Mouse (Mus musculus) heart, embryonic 12.5 days (tissue): ENCODE data around the gene S100a6. TPM values are rescaled to one million over a fixed set of nuclear protein-coding genes. Genes with fewer than 3 reads are reported as not detected.
A peak's percentile ranks its signal among the peaks of the same experiment; 100 is the strongest.

ENCODE experiments used
- ATAC-seq: fragments of 200-750 bp; cut with Nextera tagmentation; 2 replicates; pipeline ENCODE4 v1.8.0; 2017; ENCODE audit warnings: moderate TSS enrichment, moderate library complexity; ENCODE audit not compliant: insufficient number of reproducible peaks, low FRiP score
- H3K27ac ChIP-seq: fragments of 300-500 bp; sonication (generic); 2 replicates; pipeline ENCODE4 v1.5.1; 2016; ENCODE audit warnings: mild to moderate bottlenecking, moderate library complexity; ENCODE audit not compliant: poor library complexity, severe bottlenecking
- H3K27me3 ChIP-seq: fragments of 300-500 bp; sonication (generic); replicated peaks from 2 replicates; pipeline ENCODE4 v1.6.1; 2016; ENCODE audit warnings: mild to moderate bottlenecking, moderate library complexity
- H3K36me3 ChIP-seq: fragments of 300-500 bp; sonication (generic); 2 replicates; pipeline ENCODE4 v1.6.1; 2016; ENCODE audit warnings: mild to moderate bottlenecking, moderate library complexity
- H3K4me1 ChIP-seq: fragments of 300-500 bp; sonication (generic); replicated peaks from 2 replicates; pipeline ENCODE4 v1.6.1; 2016; ENCODE audit warnings: mild to moderate bottlenecking
- H3K4me2 ChIP-seq: fragments of 300-500 bp; sonication (generic); 2 replicates; pipeline ENCODE4 v1.6.1; 2016; ENCODE audit warnings: mild to moderate bottlenecking, moderate library complexity
- H3K4me3 ChIP-seq: fragments of 300-500 bp; sonication (generic); 2 replicates; pipeline ENCODE4 v1.5.1; 2016; ENCODE audit warnings: mild to moderate bottlenecking
- H3K9ac ChIP-seq: fragments of 300-500 bp; sonication (generic); 2 replicates; pipeline ENCODE4 v1.6.1; 2016; ENCODE audit warnings: mild to moderate bottlenecking, moderate library complexity
- H3K9me3 ChIP-seq: fragments of 300-500 bp; sonication (generic); replicated peaks from 2 replicates; pipeline ENCODE4 v1.6.1; 2016; ENCODE audit warnings: mild to moderate bottlenecking, moderate library complexity
- WGBS: fragments of 180-500 bp; shearing (Covaris S2); methylation state at CpG from one replicate; pipeline ENCODE4 v1.1.7; 2016; 5-methylcytosine and 5-hydroxymethylcytosine counted together
- polyA plus RNA-seq: library from polyadenylated mRNA; unstranded; fragments of >200 nt; fragmentation: Nextera tagmentation; extraction: Ambion mirVana; gene quantifications from 2 replicates; pipeline ENCODE4 v1.2.1, GENCODE M21; 2016

Gene S100a6
- polyA plus RNA-seq, 1 experiment from 2014 or later, result 38.4 TPM

GRCm38 (mm10) chr3:90649832-90650231, 37.1 kb downstream of the S100a6 start:
- ATAC-seq, result no peak
- H3K9ac ChIP-seq, result no peak overlapping the region
- no peaks in the 10 kb centered on the region for H3K9me3 ChIP-seq
- H3K4me2 ChIP-seq, result no peak overlapping the region
- WGBS, result 80% methylated on average over 2 of the region's 2 CpGs
- no peaks in the 10 kb centered on the region for H3K36me3 ChIP-seq
- no peak overlapping the region for H3K4me3 ChIP-seq
- peaks cover 12% of the 10 kb centered on the region; the same call in 1 of the 2 replicates for H3K27me3 ChIP-seq
- no peaks in the 10 kb centered on the region for H3K4me1 ChIP-seq
- no peak overlapping the region for H3K27ac ChIP-seq

GRCm38 (mm10) chr3:90652878-90653508, 40.3 kb downstream of the S100a6 start:
- H3K27me3 ChIP-seq, result peaks cover 12% of the 10 kb centered on the region; the same call in 1 of the 2 replicates
- no peaks in the 10 kb centered on the region for H3K9me3 ChIP-seq
- no peak overlapping the region for H3K27ac ChIP-seq
- H3K9ac ChIP-seq, result no peak overlapping the region
- H3K36me3 ChIP-seq, result no peaks in the 10 kb centered on the region
- ATAC-seq, result peak; percentile 57; the same call in 1 of the 2 replicates
- no peak overlapping the region for H3K4me2 ChIP-seq
- 37% methylated on average over 5 of the region's 5 CpGs for WGBS
- no peak overlapping the region for H3K4me3 ChIP-seq
- no peaks in the 10 kb centered on the region for H3K4me1 ChIP-seq

GRCm38 (mm10) chr3:90653717-90654116, 41.0 kb downstream of the S100a6 start, which contains the start of gene S100a7a:
S100a7a (plus strand) TSS chr3:90654017.
- Histone ChIP-seq H3K4me3 (no peak within 1 kb of the TSS), H3K9ac (no peak within 1 kb of the TSS), H3K27me3 (peaks cover 12% of the 10 kb centered on the region; the same call in 1 of the 2 replicates), H3K4me1 (no peaks in the 10 kb centered on the region), H3K27ac (no peak within 1 kb of the TSS), H3K9me3 (no peaks in the 10 kb centered on the region), H3K36me3 (no peaks in the 10 kb centered on the region), H3K4me2 (no peak within 1 kb of the TSS)
- no peak for ATAC-seq

- Histone ChIP-seq H3K9ac (no peak overlapping the region), H3K4me3 (no peak overlapping the region), H3K4me2 (no peak overlapping the region), H3K27me3 (peaks cover 12% of the 10 kb centered on the region; the same call in 1 of the 2 replicates), H3K4me1 (no peaks in the 10 kb centered on the region), H3K36me3 (no peaks in the 10 kb centered on the region), H3K9me3 (no peaks in the 10 kb centered on the region), H3K27ac (no peak overlapping the region)
- no peak for ATAC-seq
- WGBS, result 68% methylated on average over 4 of the region's 4 CpGs
These were observed 44.7 kb downstream of the S100a6 start for GRCm38 (mm10) chr3:90657405-90657804.

- Histone ChIP-seq H3K4me3 (no peak overlapping the region), H3K27ac (no peak overlapping the region), H3K9ac (no peak overlapping the region), H3K4me1 (no peaks in the 10 kb centered on the region), H3K4me2 (no peak overlapping the region), H3K27me3 (0 out of 2 replicates have a peak, but pooled peaks cover 3% of the 10 kb centered on the region), H3K36me3 (no peaks in the 10 kb centered on the region), H3K9me3 (no peaks in the 10 kb centered on the region)
- no peak for ATAC-seq
These were observed 46.8 kb downstream of the S100a6 start for GRCm38 (mm10) chr3:90659364-90660044.

GRCm38 (mm10) chr3:90664219-90664618, 51.5 kb downstream of the S100a6 start:
- no peak for ATAC-seq
- Histone ChIP-seq H3K27ac (no peak overlapping the region), H3K36me3 (no peaks in the 10 kb centered on the region), H3K9me3 (no peaks in the 10 kb centered on the region), H3K4me3 (no peak overlapping the region), H3K9ac (no peak overlapping the region), H3K27me3 (0 out of 2 replicates have a peak, but pooled peaks cover 3% of the 10 kb centered on the region), H3K4me2 (no peak overlapping the region), H3K4me1 (no peaks in the 10 kb centered on the region)
- 65% methylated on average over 2 of the region's 2 CpGs for WGBS

GRCm38 (mm10) chr3:90668846-90669245, 56.2 kb downstream of the S100a6 start, which contains the start of gene S100a8:
S100a8 (plus strand) TSS chr3:90668978.
- H3K4me1 ChIP-seq, result no peaks in the 10 kb centered on the region
- no peak within 1 kb of the TSS for H3K4me3 ChIP-seq
- H3K27ac ChIP-seq, result no peak within 1 kb of the TSS
- no peak within 1 kb of the TSS for H3K4me2 ChIP-seq
- no peaks in the 10 kb centered on the region for H3K36me3 ChIP-seq
- H3K9ac ChIP-seq, result no peak within 1 kb of the TSS
- no peaks in the 10 kb centered on the region for H3K9me3 ChIP-seq
- H3K27me3 ChIP-seq, result 0 out of 2 replicates have a peak, but pooled peaks cover 3% of the 10 kb centered on the region
- 59% methylated on average over 8 of the region's 8 CpGs for WGBS
- no peak for ATAC-seq

Other genes with a start within 250 kb of the S100a6 start
- gene Slc27a3, start 222.9 kb upstream of the S100a6 start, polyA plus RNA-seq, result 9.9 and 10.3 TPM in 2 replicates
- 31.1 and 32.2 TPM in 2 replicates for gene Ints3, start 179.3 kb upstream of the S100a6 start, polyA plus RNA-seq
- 8.2 and 8.9 TPM in 2 replicates for gene Npr1, start 147.0 kb upstream of the S100a6 start, polyA plus RNA-seq
- gene Ilf2, start 136.8 kb upstream of the S100a6 start, polyA plus RNA-seq, result 135 and 137 TPM in 2 replicates
- gene Snapin, start 121.8 kb upstream of the S100a6 start, polyA plus RNA-seq, result 72.9 and 75.3 TPM in 2 replicates
- gene Chtop, start 103.4 kb upstream of the S100a6 start, polyA plus RNA-seq, result 113 and 114 TPM in 2 replicates
- 145 and 148 TPM in 2 replicates for gene S100a1, start 98.5 kb upstream of the S100a6 start, polyA plus RNA-seq
- 71.4 and 74.1 TPM in 2 replicates for gene S100a13, start 98.4 kb upstream of the S100a6 start, polyA plus RNA-seq
- gene S100a14, start 86.0 kb upstream of the S100a6 start, polyA plus RNA-seq, result not detected in 2 replicates
- gene S100a16, start 75.6 kb upstream of the S100a6 start, polyA plus RNA-seq, result 30.6 and 31.9 TPM in 2 replicates
- gene S100a3, start 52.3 kb upstream of the S100a6 start, polyA plus RNA-seq, result 0.30 and 0.55 TPM in 2 replicates
- gene S100a2, start 22.6 kb upstream of the S100a6 start, polyA plus RNA-seq, result not detected in 2 replicates
- not detected in 2 replicates for gene Gm42674, start 11.0 kb upstream of the S100a6 start, polyA plus RNA-seq
- gene S100a4, start 9.1 kb upstream of the S100a6 start, polyA plus RNA-seq, result 1.9 and 2.1 TPM in 2 replicates
- not detected in 2 replicates for gene S100a5, start 4.4 kb upstream of the S100a6 start, polyA plus RNA-seq
- gene S100a7a, start 41.1 kb downstream of the S100a6 start, polyA plus RNA-seq, result 0.18 TPM in 1 of 2 replicates, not detected in the other
- 2.1 and 4.5 TPM in 2 replicates for gene S100a8, start 56.1 kb downstream of the S100a6 start, polyA plus RNA-seq
- gene S100a9, start 82.8 kb downstream of the S100a6 start, polyA plus RNA-seq, result 1.5 and 3.3 TPM in 2 replicates
- not detected in 2 replicates for gene Pglyrp4, start 114.0 kb downstream of the S100a6 start, polyA plus RNA-seq
- not detected in 2 replicates for gene Gm5849, start 165.0 kb downstream of the S100a6 start, polyA plus RNA-seq